Mouse (Mus musculus) natural killer cell, adult 2 months (primary cell): ENCODE results near the gene Pde5a.

ENCODE experiments used
- DNase-seq, 2 experiments: peaks; one replicate each; pipeline ENCODE4 v3.0.0; 2022; ENCODE audit warnings: low spot score in 2 of 2

Gene Pde5a

DNA sequence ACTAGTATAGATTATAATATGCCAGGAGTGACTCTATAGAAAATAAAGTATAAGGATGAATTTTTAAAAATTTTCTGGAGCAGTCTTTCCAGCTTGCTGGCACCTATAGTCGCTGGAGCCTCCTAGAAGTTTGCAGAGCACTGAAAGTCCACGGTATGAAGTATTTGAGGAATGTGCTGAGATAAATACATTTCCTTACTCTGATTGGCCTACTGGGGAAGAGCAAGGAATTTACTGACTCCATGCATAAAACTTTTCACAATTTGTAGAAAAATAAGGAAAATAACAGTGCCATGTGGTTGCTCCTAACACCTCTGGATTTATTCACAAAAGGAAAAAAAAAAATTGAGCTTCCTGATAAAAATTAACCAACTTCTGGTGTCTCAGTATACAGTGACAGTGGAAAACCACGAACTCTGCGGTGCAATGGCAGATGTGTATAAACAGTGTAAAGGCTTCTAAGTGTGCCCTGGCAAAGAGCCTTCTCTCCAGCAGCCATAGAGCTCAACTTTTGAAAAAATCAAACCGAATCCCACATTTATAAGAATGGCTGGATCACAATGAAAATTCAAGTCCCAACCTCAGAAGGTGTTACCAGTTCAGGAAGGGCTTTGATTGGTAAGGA lies 119.8 kb downstream of the Pde5a start:
- DNase-seq: no peak

DNA sequence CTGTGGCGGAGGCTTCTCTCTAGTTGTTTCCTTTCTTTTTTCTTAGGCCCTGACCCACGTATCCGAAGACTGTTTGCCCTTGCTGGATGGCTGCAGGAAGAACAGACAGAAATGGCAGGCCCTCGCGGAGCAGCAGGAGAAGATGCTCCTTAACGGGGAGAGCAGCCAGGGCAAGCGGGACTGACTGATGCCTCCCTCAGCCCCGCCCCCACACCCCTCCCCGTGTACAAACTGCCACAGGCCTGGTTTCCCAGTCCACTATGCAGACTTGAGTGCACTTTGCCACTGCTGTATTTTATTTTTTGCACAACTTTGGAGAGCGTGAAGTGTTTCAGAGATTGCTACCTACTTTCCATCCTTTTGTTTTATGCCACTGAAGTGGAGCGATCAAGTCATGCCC lies 126.4 kb downstream of the Pde5a start:
- no peak for DNase-seq

DNA sequence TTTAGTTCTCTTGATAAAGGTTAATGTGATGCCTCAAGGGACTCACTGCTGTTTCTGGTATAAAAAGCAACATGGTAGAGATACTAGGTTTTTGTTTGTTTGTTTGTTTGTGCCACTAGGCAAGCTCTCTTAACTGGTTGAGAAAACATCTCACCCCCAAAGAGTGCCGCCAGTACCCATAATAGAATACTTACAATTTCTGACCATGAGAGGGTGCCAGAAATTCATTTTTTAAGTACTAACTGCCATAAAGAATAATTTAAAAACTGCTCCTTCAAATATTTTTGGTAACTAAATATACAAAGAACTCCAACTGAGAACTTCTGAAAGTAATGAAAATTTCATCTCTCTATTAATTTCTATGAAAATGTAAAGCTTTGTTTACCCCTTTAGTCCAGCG lies 131.1 kb downstream of the Pde5a start:
- no peak for DNase-seq

DNA sequence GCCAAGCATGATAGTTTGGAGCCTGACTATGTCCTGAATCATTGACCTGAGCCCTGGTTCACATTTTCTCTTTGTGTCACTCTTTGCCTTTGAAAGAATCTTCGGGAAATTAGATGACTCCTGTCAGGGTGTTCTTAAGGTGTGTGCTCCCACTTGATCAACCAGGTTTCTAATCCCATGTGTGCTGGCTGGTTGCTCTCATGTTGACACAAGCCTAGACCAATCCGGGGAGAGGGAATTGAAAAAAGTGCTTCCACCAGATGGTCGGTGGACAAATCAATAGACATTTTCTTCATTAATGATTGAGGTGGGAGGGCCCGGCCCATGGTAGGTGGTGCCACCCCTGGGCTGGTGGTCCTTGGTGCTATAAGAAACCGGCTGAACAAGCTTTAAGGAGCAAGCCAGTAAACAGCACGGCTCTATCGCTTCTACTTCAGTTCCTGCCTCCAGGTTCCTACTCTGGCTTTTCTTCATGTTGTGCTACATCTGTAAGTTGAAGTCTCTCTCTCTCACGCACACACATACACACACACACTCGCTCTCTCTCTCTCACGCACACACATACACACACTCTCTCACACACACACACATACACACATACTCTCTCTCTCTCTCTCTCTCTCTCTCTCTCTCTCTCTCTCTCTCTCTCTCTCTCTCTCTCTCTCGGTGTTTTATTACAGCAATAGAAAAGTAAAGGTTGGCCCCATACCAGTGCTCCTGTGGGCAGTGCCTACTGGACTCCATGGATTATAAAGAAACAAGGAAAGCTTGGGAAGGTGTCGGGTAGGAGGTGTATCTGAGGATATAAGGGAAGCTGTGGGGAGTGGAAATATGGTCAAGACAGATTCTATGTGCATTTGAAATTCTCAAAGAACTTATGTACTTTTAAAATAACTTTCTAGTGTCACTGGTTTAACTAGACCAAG lies 132.1 kb downstream of the Pde5a start:
- no peak for DNase-seq

DNA sequence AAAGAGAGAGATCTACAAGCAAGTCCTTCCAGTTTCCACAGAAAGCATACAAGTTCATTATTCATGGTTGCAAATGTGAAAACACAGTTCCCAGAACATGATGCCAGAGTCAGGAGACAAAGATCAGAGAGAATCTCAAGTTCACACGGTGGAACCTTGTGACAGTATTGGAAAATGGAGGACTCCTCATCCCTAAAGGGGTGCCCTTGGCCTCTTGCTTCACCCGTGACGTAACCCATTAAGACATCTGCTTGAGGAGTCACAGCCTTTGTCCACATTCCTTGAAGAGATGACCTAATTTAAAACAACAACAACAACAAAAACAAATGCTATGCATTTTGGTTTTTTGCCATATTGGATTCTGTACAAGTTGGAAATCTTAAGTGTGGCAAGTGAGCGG lies 136.3 kb downstream of the Pde5a start:
- DNase-seq: no peak

DNA sequence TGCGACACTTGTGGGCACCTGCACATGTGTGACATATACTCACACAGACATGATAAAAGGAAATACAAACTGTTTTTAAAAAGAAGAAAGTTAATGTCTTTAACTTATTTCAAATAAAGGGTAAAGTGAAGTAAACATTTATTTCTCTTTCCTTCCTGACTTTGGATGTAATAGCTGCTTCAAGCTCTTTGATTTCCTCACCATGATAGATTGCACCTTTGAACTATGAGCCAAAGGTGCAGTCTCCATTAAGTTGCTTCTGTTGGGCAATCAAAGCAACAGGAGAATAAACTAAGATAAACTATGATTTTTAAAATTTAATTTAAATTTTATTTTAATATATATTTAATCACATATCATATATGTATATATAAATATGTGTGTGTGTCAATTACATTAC lies 139.5 kb downstream of the Pde5a start:
- no peak for DNase-seq

DNA sequence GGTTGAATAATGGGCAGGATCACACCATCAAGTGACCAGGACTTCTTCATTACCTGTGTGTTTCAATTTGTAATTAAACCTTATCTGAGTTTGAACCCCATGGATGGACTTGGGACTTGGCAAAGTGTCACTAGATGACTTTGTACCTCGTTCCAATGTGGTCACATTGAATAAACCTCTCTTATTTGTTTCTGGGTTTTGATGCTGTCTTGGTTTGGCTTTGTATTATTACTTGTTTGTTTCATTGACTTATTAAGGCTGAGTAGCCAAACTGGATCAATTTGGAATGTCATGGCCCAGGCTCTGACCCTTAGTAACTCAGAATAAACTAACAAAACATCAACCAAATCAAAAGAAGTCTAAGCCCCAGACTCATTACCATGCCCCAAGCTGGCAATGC lies 142.8 kb downstream of the Pde5a start:
- DNase-seq: no peak

DNA sequence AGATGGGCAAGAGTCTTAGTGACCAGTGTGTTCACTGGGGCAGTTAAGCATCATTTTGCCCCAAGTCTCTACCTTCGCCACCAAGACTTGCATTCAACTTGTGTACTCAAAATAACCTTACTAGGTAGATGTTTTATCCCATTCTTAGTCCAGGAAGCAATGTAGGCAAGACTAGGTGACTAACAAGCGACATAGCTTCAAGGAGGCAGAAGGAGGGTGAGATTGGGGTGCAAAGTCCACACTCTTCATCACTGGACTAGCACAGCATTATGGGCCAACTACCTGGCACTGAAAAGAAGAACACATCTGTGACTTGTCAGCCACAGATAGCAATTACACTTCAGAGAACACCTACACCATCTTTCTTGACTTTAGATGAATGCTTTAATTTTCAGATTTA lies 148.1 kb downstream of the Pde5a start:
- no peak for DNase-seq

DNA sequence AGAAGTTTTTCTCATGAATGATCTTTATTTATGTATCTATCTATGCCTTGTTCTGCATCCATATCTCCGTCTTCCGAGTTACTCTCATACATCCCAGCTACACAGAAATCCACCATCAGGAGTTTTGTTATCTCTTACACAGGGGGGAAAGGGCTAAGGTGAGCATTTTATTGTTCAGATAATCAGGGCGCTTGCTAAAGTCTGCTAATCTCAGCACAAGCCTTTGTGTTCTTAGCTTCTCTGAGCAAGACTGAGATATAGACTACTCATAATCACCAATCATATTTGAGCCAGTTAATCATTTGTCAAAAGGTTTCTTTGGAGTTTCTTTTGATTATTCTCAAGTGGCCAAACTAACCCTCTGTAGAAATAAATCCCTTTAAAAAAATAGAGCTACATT lies 148.8 kb downstream of the Pde5a start:
- no peak for DNase-seq

DNA sequence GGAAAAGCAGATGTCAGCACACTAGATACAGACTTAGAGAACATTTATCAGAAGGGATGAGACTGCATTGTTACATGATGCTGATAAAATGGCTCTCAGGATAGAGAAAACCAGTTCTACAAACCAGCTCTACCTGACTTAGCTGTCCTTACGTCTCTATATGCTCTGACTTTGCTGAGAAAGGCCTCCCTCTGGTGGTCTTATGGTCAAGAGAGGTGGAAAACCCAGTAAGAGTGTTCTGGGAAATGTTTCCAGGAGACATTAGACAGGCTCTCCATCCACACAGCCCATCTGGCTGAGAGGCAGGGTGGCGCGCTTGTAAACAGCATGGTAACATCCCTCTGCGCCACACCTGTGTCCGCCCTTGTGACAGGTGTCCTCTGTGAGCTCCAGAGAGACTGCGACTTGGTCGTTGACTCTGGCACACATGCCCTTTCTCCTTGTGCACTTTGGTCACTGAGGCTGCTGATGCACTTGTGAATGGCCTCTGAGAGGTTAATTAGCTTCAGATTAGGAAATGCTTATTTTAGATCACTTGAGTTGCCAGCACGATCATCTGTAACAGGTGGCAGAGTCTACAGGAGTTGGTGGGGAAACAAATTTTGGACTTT lies 150.1 kb downstream of the Pde5a start:
- DNase-seq: no peak

DNA sequence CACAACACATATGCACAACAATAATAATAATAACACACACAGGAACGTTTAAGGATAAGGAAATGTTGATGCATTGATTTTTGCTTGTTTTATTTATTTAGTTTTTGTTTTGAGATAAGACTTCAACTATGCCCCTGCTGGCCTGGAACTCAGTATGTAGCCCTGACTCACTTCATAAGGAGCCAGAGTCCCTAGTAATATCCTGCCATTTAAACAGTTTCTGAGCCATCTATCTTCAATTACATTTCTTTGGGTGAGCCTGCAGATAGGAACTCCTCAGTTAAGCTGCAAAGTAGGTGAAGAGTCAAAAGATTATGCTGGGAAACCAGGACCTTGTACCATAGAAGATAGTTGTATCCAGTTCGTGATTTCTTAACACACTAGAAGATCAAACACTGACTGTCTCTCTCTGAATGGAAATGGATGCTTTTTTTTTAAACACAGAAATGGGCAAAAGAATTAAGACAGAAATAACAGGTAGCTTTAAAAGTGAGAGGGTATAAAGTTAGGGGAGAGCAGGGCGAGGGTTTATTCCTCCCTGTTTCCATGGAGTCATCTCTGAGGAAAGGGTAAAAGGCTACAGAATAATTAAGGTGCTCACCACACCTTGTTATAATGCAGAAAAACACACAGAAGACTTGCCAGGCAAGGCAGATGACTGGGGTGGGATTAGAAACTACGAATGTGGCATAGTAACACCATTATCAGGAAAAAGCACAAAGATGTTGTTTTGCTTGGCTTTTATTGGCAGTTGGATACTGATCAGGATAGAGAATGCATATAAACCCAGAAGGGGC lies 159.0 kb downstream of the Pde5a start:
- DNase-seq: no peak

DNA sequence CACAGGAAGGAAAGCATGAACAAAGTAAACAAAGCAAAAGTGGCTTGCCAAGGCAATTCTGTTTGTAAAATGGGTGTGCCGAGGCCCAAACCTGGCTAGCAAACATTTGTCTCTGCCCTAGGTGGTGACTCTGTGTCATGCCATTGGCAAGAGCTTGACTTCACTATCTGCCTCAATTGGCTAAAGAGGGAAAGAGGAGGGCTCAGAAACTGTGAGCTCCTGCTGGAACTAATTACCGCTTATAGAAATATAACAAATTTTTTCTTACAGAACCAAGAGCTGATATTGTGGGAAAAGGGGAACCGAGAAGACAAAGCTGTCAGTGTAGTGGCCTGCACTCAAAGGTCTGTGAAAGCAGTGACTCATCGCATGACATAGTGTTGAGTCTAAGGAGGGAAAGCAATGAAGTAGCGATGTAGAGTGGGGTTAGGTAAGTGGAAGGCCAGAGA lies 159.6 kb downstream of the Pde5a start:
- DNase-seq: no peak

DNA sequence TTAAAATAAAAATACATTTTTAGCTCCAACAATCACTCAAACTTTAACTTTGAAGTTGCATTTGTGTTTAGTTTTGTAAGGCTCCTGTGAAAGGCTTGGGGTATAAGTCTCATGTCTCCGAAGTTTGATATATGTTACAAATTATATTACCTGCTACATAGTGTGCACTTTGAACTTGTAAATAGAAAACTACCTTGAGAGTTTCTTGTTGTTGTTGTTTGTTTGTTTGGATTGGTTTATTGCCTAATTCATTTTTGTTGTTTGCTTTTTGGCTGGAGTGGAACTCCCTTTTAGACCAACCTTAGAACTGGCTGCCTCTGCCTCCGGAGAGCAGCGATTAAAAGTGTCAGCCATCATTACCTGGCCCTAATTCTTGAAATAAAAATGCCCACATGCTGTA lies 166.0 kb downstream of the Pde5a start, which contains the start of gene Fabp2:
Fabp2 (plus strand) TSS at position 301 of the 400 bp plus-strand sequence.
- no peak for DNase-seq

DNA sequence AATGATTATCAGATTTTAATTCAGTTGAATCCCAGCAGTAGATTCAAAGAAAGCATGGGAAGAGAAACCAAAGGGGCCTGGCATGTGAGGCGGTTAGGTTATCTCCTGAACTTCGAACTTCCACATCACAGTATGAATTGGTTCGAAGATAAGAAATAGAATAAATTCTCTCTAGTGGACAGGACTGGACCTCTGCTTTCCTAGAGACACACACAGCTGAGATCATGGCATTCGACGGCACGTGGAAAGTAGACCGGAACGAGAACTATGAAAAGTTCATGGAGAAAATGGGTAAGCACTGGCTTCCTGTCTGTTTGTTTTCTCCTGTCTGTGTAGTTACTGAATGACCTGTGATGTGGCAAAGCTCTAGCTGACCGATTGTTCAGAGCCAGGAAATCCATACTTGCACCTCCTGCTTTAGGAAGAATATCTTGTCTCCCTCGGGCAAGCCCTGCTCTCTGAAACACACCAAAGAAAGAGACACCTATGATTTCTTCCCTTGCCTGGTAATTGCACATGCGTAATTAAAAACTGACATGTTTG lies 166.5 kb downstream of the Pde5a start:
- no peak for DNase-seq

DNA sequence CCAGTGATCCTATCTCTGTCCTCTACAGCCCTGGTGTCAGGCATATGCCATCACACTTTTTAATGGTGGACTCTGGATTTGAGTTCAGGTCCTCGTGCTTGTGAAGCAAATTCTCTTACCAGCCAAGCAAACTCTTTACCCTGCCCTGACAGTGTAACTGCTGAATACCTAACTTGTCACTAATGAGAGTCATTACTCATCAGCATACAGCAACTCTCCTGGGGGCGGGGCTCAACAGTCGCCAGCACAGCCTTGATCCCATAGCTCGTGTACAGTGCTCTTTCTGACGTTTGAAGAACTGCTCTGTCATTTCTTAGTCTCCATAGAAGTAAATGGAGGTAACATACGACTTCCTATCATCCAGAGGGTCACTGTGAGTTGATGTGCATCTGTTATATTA lies 169.5 kb downstream of the Pde5a start:
- no peak for DNase-seq

DNA sequence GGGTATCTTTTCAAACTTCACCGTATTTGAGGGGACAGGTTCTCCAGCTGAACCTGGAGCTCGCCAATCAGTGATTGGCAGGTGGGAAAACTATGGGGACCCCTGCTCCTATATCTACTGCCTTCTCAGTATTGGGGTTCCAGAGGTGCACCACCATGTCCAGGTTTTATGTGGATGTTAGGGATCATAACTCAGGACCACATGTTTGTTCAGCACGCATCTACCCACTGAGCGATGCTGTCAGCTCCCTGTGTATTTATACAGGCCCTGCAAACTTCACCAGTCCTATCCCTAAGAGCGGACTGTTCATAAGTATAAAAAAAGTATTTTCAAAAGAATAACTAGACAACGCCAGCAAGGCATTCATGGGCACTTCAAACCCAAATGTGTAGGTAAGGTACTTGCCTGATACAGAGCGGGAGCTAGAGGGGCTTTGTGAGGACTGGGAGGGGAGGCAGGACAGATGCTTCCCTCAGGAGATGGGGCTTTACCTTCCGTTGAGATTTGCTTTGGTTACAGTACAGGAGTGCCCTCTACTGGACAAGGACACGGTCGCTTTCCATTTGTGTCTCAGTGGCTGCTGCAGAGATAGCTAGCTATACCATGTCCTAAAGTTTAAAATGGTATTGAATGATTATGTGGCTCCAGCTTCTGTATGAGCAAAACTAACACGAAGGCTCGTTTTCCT lies 175.1 kb downstream of the Pde5a start:
- DNase-seq: no peak

DNA sequence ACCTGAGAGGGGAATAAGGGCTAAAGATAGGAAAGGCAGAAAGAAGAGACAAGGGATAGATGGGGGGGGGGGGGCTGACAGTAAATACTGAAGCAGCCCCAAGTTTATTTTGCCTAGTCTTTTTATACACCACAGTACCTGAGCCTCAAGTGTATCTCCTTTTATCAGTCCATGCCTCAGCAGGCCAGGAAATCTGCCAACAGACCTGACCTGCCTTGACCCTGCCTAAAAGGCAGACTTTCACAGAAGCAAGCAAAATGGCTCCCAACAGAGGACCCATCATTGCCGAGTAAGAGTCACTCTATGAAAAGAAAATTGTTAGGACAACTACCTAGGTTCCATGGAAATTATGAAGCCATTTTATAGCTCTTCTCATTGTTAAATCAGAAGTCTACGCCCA lies 179.1 kb downstream of the Pde5a start:
- DNase-seq: no peak
